Mouse (Mus musculus) gastrocnemius, adult 8-10 months (tissue): ENCODE measurements around the gene Pde10a. TPM values are rescaled to one million over a fixed set of nuclear protein-coding genes. Genes with fewer than 3 reads are reported as not detected.
A peak's percentile ranks its signal among the peaks of the same experiment; 100 is the strongest.

Experiments
- DNase-seq, 2 experiments: peaks; one replicate each; pipeline ENCODE4 v3.0.0; 2022; ENCODE audit warnings: low spot score in 2 of 2
- total RNA-seq, 4 experiments: library from RNA; stranded (reverse); gene quantifications; 2 replicates each; pipeline ENCODE4 v1.2.4; 2022

Gene Pde10a
- 1 to 10 TPM; 1.5 to 4.4 (median 2.8) TPM for total RNA-seq

DNA sequence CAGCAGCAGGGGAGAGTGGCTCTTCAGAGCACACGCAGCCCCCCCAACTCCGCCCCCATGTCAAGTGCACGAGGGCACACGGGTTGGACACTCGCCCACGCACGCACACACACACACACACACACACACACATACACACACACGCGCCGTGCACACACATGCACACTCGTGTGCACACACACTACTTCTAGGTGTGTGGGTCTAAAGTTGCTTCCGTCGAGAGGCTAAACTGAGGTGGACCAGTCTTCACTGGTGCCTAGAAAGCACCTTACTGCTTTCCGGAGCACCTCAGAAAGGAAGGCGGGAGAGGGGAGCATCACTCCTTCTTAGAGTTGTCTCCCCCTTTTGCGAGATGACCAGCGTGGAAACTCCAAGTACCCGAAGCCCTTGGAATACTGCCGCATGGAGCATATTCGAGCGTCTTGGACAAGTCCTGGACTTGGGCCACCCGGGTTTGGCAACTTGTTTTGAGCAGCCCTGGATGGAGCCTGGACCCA is at the start of gene Pde10a:
Pde10a (plus strand) TSS at position 148 of the 497 bp plus-strand sequence.
- DNase-seq = peak in 1 of 2 experiments; percentile 13

DNA sequence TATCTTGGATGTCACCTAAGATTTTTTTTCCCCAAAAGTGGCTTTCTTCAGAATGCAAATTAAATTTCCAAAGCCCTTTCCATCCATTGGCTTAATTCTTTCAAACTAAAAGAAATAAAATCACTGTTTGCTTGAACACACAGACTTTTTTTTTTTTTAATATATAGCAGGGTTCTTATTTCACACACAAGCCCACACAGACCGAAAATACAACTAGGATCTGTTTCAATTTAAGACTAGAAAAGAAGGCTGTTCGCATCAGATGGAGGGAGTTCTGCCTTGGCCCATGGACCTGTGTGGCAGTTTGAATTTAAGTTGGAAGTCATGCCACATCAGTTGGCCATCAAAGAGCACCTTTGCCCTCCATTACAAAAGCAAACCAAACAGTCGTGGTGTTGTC is 46.6 kb upstream of the Pde10a start:
- no peak for DNase-seq

DNA sequence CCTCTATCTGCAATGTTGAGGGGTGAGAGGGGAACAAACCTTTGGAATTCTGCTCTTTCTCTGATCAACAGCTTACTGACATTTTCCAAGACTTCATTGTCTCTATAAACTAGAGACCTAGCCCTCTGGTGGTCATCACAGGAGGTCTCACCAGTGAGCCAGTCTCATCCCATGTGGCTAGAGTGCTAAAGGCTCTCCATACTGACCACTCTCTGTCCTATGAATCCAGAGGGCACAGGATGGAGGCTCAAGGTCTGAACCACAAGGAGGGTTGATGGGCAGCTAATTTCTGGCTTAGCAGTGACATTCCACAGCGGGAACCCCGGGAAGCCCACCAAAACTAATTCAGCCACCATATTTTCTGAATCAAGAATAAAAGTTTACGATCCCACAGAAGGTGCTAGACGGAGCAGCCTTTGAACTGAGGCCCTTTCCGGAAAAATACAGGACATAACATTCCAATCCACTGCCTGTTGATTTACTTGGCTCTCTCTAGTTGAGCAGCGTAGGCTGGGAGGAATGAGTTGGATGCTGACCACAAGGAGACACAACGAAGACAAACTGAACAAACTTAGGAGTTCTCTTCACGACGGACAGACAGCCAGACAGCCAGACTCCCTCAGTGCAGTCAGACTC is 45.6 kb upstream of the Pde10a start:
- DNase-seq = no peak

DNA sequence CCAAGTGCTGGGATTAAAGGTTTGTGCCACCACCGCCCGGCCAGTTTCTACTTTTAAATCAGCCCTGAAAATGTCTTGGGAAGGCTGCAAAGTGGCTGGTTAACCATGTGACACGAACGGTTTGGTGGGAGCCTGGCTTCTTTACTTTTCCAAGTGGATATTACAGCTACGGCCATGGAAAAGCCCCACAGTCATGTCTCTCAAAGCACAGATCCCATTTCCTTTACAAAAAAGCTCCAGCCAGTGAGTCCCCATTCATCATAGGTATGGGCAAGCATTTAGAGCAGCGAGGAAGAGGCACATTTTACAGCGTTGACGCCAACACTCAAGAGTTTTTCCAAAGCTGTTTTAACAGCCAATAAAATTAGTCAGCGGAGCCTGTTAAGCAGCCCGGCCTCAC is 43.4 kb upstream of the Pde10a start:
- DNase-seq = no peak

DNA sequence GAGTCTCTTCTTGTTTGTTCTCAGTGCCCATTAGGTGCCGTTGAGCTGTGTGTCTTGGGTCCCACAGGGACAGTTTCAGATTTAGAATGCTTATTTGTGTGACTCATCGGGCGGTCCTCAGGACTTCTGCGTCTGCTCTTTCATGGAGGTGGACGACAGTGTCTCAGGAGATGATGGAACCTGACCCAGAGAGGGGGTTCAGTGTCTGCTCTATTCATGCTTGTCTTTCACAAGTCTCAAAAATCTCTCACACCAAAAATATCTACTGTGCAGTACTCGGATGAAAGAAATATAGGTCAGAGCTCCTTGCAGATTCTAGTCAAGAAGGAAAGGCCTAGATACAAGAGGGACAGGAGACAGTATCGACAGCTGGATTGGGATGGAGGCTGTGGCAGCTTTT is 42.3 kb upstream of the Pde10a start:
- no peak for DNase-seq

DNA sequence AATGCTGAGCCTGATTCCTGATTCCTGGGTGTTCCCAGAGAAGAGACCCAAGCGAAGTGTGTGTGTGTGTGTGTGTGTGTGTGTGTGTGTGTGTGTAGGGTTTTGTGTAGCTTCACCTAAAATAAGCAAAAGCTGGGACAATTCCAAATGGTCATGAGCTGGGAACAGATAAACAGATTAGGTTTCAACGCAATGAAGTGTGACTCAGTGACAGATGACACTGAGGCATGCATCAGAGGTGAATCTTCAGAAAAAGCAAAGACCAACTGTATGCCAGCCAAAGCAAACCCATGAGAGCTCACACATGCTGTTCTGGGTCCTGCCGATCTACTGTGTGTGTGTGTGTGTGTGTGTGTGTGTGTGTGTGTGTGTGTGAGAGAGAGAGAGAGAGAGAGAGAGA is 40.9 kb upstream of the Pde10a start:
- no peak for DNase-seq

DNA sequence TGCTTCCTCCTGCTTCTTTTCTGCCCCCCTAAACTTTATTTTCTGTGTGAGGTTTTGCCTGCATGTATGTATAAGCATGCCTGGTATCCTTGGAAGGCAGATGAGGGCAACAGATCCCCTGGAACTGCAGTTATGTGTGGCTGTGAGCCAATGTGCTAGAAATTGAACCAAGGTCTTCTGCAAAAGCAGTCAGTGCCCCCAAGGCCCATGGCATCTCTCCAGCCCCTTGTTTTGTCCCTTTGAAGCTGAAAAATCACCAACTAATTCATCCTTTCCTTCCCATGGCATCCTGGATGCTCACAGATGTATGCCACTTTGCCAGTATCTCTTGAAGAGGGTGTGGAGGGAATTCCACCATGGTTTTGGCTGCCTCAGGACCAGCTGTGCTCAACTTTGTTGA is 40.0 kb upstream of the Pde10a start:
- DNase-seq = no peak

DNA sequence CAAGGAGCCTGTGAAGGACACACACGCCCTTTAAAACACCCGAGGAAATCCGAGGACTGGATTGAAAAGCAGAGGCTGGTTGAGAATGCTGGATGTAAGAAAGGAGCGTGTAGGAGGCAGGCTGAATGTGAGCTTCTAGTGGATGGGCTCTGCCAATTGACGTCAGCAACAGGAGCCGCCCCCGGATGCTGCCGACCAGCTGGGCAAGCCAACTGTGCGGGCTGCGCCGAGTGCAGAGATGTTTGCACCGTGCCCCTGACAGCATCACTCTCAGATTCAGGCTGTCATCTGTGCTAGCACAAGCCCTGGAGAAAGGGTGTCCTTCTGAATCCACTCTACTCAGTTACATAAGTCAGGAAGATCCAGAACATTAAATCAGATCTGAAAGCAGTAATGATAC is 37.3 kb upstream of the Pde10a start:
- peak in 1 of 2 experiments; percentile 16 for DNase-seq

DNA sequence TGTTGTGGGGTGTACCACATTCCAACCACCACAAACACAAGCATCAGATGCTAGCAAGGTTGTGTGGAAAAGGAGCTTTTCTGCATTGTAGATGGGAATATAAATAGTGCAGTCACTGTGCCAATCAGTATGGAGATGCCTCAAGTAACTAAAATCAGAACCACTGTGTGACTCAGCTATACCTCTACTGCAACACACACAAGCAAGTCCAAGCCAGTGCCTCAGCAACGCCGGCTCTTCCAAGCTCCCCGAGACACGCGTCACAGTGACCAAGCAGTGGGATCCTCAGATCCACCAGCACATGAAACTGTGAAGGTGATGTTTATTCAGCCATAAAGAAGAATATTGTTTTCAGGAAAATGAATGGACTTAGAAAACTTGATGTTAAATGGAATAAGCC is 34.2 kb upstream of the Pde10a start:
- no peak for DNase-seq

DNA sequence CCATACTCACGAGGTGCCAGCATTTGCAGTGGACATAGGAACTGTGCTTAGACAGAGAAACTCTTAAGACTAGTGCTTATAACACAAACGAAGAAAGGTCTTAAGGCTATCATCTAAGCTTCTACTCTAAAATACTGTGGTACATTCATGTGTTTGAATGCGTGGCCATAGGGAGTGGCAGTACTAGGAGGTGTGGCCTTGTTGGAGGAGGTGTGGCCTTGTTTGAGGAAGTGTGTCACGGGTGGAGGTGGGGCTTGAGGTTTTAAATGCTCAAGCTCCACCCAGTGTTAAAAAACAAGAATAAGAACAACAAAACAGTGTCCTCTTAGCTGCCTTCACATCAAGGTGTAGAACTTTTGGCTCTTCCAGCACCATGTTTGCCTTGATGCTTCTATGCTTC is 31.7 kb upstream of the Pde10a start:
- DNase-seq = no peak

DNA sequence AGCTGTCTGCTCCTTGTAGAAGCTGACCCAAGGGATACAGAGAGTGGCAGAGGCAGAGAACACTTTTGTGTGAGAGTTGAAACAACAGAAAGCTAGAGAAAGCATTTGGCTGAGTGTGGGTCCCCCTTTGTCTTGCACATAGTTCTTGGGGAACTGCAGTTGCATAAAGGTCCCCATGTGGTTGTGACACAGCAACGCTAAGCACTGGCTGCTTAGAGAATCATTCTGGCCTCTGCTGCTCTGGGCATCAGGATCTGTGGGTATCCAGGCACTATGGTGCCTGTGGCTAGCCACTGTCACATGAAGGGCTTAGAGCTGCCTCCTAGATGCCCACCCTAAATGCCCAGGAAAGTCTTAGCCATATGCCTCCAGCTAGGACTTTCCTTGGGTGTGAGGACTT is 27.0 kb upstream of the Pde10a start:
- DNase-seq = no peak

DNA sequence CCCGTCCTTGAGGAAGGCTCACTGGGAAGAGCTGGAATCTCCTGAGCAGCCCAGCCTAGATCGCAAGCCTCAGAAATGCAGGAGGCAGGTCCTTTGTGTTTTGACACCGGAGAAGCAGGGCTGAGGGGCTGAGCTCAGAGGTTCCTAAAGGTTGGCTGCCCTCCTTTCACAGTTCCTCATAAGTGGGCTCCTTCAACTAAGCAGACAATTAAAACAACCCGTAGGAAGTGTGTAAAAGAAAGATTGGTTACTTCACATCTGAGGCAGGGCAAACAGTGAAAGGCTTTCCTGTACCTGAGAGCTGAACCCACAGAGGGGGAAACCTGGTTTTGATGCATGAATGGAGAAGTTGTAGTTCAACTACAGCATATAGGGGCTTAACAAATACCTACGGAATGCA is 26.5 kb upstream of the Pde10a start:
- DNase-seq = no peak

DNA sequence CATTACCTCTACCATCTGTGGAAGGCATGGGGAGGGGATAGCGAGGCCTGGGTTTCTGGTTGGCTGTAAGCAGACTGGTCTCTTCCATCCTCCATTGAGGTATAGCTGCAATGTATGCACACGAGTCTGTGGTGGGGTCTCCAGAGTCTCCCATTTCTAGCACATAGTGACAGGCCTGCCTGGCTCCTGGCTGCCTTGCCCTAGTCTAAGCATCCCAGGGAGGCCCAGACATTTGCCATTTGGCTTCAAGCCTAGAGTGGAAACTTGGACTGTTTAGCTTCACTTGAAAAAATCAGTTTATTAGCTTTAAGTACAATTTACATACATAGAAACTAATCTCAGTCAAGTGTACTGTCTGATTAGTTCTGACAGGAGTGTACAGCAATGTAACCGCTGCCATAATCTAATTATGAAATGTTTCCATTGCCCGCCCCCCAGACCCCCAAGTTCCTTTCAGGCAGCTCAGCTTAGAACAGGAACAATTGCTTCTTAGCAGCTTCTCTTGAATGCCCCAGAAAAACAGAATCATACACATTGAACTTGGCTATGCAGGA is 25.5 kb upstream of the Pde10a start:
- no peak for DNase-seq

DNA sequence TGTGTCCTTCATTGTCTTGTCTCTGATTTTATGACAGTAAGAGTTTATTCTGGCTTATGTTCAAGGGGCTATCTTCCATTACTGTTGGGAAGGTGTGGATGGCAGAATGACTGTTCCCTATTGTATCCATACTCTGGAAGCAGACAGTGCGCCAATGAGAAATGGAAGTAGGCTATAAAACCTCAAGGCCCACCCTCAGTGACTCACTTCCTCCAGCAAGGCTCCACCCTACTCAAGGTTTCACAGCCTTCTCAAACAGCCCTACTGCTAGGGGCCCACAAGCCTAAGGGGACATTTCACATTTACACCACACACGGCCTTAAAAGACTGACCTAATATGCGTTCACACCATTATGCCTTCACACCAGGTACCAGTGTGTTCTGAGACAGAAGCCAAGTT is 20.8 kb upstream of the Pde10a start:
- no peak for DNase-seq

DNA sequence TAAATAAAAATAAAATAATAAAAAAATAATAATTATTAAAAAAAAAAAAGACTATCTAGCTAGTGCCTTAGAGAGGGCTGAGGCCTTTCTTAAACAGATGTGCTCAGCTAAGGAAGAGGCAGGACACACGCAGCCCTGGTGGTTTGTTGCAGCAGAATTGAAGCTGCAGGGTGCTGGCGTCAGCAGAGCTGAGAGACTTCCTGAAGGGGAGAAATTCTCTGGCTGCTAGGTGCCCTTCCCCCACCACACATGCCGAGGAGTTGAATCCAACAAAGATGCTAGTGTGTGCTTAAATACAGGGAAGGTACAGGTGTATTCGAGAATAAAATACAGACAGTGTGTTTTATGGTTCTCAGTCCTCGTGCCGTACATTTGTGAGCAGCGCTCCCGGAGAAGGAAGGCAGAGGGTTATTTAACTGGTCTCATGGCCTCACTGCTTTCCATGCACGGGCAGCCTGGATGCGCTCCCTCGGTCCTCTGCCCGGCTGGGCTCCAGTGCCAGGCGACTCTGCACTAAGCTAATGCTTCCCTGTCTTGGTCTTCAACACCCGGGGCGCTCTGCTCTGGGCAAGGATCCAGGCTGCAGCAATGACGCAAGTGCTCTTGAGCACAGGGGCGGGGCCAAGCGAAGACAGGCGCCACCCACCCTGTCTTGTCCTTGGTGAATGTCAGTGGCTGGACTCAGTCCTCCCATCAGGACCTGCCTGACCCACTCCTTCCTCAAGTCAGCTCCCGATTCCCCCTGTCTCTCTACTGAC is 19.3 kb upstream of the Pde10a start:
- DNase-seq = peak; percentile 81 to 82

DNA sequence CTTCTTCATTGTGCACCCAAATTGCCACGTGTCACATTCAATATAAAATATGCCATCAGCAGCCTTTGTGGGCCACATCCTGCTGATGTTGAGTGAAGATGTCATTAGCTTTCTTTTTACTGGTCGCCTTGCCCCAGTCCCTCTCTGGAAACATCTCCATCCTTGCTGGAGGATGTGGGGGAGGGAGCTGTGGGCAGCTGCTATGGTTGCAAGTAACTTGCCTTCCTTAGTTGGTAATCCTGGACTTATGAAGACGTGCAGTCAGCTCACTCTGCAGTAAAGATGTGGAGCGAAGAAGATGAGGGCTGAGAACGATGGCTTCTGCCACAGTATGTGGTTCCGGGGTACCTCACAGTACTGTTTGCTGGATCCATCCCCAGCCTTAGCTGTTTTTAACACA is 18.4 kb upstream of the Pde10a start:
- no peak for DNase-seq

DNA sequence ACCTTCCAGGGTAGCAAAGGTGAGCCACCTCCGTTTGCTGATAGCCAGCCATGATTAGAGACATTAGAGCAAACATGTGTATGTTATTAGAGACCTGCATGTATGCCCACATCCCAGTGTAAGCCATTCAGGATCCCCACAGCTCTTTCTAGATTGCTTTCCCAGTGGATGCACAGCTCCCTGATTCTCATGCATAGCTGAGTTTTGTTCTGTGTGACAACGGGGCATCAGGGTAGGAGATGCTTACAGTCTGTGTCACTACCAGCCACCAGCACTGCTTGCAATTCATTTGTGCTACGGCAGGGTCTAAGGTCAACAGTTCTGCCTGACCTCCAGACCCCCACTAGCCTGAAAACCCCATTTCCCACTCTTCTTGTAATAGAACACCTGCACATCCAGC is 17.5 kb upstream of the Pde10a start:
- DNase-seq = no peak

DNA sequence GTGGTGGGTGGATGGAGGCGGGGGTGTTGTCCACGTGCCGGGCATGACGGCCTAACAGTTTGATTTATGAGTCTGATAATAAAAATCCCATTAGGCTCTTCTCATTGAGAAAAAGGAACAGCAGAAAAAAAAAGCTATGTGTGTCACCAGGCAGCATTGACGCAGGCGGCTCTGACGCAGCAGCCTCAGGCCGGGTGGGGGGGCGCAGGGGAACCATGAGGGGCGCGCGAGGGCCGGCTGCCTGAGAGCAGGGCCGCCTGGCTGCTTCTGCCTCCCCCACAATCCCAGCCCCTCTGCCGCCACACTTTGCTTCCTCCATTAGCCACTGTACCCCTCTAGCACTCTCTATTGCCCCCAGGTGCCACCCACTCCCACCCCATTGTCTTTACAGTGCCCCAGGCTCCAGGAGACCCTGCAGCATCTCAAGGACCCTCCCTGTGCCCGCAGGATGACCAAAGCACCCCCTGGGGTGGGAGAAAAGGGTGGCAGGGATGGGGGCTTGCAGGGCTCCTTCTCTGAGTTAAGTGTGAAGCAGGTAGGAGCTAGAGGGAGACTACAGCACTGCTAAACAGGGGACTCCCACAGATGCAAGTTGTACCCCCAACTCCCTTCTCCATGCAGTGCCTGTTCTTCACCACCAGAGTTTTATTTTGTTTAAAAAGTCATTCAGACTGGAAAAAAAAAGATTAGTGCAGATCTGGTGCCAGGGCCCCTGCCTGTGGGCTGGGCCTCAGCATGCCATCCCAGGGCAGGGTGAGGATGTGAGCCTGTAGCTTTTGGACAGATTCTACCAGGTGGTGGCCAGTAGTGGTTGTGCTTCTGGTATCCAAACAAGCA is 16.6 kb upstream of the Pde10a start:
- peak in 1 of 2 experiments; percentile 36 for DNase-seq

DNA sequence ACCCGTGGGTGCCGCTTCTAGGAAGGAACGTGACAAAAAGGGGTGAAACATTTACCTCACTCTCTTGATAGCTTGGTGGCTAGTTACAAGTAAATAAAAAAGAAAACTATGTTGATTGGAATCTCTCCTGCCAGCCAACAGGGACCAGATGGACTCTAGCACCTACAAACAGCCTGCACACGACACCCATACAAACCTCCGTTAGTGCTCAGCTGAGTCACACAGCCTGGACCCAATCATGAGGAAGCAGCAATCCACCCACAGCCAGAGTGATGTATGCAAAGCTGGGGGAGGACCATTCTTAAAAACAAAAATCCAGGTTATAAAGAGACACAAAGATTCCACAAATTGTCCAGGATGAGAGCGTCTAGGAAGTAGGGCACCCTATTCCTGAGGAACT is 9.2 kb upstream of the Pde10a start:
- DNase-seq = no peak

DNA sequence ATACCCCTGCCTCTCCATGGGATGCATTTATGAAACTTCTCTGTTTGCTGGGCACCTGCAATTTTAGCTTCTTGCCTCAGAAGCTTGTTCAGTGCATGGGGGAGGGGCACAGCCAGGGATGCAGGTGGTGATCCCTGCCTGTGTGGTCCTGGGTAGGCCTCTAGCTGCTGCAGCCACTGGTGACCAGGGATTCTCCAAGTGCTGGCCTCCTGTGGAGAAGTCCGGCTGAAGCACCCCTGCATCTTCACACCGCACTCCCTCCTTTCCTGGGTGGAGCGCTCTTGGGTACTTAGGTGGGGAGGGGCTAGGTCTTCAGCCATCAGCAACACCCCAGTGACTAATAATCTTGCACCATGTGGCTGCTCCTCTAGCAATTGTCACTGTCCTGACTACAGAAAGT is 1.2 kb upstream of the Pde10a start:
- no peak for DNase-seq

DNA sequence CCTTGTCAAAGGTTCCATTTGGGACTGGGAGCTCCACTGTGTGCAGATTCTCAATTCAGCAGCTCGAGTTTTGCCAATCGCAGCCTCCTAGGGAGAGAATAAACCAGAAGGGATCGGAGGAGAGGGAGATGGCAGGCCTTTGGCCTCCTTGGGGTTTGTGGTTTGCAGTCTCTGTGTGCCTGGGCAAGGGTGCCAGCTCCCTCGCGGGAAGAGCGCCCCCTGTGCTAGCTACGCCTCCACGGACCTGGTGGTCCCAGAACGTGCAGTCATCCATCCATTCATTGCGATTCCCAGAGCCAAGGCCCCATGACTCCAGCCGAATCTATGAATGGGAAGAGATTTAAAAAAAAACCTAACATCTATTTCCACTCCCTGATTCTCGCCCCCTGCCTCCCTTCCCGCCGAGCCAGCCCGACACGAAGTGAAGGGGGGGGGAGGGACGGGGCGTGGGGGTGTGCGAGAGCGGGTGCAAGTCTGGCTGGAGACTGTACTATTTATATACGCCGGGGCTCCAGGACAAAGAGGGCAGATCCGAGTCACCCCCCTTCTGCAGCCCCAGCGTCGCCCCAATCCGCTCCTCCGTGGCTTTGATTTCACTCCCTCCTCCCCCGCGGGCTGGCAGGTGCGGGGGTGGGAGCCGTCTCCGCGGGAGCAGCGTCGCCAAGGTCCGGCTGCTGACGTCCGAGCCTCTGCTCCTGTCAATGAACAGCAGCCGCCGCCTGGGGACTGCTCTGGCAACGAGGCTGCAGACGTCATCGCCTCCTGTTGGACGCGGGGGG is 596 bp upstream of the Pde10a start:
- peak; percentile 79 for DNase-seq
